Mouse (Mus musculus) cerebellum, adult 9-10 months (tissue): ENCODE measurements around the gene Fgr.

Source experiments
- DNase-seq: peaks from one replicate; pipeline ENCODE4 v3.0.0; 2022

Gene Fgr

DNA sequence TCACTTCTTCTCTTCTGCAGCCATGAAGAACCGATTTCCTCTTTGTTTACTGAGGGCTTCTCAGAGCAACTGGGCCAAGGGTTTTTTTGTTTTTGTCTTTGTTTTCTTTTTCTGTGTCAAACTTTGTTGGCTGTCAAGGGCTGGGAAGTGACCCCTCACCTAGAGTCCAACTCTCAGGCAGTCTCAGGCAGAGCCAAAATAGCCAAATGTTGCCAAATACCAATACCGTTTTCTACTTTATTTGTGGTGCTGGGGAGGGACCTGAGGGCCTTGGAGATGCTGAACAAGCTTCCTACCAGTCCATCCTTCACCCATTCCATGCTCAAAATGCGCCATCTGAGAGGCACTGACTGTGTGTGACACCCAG lies 14.2 kb upstream of the Fgr start:
- DNase-seq: no peak

DNA sequence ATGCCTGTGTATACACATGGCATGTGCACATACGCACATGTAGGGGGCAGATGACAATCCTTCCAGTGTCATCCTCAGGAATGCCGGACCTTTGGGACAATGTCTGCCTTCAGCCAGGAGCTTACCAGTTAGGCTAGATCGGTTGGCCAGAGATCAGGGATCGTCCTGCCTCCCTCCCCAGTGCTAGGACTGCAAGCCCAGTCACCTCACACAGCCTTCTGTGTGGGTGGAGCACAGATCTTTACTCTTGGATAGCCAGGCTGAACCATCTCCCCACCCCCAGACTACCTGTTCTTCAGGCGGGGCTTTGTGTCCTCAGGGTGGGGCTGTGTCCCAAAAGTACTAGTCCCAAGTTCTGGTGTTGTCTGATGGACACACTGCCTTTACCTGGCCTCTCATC lies 13.6 kb upstream of the Fgr start:
- no peak for DNase-seq

DNA sequence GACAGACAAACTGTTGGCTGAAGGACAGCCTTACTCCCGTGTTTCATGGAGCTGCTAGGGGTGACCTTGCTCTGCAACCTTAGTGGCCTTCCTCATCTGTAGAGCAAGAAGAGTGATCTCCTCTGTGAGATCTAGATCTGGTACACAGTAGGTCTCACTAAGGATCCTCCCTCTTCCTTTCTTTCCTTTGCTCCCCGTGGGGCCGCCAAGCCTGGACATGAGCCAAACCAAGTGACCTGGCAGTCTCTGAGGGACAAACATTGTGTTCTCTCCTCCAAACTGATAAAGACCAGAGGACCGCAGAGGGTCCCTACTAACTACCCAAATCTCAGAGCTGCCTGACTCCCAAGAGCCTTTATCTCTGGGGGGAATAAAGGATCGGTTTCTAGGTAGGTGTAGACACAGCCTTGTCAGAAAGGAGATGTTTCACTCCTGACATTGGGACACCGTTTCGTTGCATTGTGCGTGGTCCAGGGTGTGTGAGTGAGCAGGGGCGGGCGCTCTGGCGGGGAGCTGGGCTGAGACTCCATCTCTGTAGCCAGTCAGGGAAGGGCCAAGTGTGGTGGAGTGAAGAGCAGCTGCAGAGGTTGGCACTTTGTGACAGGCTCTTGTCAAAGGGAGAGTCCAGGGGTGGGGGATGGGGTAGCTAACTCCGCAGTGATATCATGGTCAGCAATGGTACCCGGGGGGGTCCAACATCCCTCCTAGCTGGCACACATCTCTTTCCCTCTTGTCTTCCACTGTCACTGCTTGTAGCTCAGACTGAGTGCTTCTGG lies 12.8 kb upstream of the Fgr start:
- no peak for DNase-seq

DNA sequence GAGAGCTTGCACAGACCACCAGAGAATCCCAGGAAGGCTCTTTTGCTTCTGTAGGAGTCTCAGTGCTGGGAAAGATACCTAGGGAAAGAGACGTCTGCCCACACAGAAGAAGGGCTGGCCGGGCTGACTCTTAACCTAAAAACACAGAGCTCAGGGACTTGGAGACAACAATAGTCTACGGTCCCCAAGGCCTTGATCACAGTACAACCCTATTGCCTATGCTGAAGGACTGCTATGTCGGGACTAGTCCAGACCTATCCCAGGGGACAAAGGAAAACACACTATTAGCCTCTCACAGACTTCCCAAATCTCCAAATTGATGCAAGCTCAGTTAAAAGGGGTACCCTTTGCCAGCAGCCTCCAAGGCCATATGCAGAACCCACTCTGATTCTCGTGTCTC lies 12.0 kb upstream of the Fgr start:
- DNase-seq: no peak

DNA sequence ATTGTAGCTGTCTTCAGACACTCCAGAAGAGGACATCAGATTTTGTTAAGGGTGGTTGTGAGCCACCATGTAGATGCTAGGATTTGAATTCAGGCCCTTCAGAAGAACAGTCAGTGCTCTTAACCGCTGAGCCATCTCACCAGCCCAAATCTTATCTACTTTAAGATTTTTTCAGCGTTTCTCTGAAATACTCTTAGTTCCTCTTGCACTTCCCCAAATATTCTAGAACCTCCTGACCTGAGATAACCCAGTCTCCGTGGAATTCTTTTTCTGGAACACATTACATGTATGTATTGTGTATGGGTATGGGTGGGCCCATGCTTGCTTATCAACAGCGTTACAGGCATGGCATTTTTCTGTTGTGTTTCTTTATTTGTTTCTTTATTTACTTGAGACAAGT lies 11.3 kb upstream of the Fgr start:
- no peak for DNase-seq

DNA sequence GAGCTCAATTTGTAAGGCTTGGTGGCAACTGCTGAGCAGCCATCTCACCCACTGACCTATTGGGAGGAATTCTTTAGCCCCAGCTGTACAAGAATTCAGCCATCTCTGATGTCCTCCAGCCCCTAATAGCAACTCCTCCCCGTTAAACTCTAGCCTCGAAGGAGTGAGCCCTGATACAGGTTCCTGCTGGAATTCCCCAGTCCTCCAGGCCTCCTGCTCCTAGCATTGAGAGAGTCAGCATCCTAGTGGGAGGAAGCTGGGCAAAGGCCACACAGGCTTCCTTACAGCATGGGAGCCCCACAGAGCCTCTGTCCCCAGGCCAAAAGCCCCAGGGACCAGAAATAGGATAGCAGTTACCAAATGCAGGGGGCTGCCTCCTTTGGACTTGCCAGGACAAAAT lies 10.5 kb upstream of the Fgr start:
- no peak for DNase-seq

DNA sequence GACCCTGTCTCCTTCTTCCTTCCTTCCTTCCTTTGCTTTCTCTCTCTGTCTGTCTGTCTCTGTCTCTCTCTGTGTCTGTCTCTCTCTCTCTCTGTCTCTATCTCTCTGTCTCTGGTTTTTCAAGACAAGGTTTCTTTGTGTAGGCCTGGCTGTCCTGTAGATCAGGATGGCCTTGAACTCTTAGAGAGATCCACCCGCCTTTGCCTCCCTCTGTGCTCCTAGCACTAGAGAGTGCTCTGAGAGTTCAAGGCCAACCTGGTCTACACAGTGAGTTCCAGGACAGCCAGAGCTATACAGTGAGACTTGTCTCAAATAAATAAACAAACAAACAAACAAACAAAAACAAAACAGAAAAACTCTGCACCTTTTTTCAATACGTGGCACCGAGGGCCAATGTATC lies 9.8 kb upstream of the Fgr start:
- no peak for DNase-seq

DNA sequence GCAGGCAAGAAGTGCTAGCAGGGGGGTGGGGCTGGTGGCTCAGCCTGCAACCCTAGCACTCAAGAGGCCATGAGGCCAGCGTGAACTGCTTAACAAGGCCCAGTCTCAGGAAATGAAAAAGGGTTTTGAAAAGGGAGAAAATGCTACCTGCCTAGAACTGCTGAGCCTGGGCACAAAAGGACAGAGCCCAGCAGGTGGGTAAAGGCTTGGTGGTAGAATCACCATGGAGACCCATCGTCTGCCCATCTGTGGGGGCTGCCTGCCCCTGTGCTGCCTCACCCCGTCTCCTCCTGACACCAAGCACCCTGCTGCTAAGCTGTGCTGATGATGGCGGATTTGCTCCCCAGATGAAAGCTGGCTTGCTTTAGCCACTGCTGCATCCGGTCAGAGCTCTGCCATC lies 9.4 kb upstream of the Fgr start:
- no peak for DNase-seq

DNA sequence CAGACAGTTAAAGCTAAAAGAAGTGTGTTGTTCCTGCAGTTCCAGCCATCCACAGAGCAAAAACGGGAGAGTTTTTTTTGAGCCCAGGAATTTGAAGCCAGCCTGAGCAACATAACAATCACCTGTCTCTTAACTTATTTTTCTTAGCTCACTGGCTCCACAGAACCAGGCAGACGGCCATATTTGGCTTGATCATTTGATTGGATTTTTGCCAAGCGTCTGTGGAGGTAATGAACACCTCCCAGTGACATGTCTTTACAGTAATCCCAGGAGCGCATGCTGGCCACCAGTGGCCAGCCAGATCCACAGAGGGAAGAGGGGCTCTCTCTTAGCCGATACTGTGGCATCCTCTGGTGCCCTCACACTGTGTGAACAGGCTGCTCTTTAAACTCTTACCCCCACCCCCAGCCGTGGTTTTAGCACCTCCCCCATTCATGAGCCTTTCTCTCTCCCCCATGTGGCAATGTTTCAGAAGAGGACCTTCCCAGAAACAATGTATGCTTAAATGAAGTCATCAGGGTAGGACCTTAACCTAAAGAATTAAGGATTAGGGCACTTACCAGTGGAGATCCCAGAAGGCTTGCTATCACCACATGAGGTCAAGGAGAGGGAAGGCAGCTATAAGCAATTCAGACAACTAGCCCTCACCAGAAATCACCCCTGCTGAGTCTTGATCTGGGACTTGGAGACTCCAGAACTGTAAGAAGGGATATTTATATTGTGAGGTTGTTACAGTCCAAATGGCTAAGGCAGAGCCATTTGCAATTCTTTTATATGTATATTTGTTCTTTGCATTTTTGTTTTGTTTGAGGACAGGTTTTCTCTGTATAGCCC lies 5.6 kb upstream of the Fgr start:
- DNase-seq: no peak

DNA sequence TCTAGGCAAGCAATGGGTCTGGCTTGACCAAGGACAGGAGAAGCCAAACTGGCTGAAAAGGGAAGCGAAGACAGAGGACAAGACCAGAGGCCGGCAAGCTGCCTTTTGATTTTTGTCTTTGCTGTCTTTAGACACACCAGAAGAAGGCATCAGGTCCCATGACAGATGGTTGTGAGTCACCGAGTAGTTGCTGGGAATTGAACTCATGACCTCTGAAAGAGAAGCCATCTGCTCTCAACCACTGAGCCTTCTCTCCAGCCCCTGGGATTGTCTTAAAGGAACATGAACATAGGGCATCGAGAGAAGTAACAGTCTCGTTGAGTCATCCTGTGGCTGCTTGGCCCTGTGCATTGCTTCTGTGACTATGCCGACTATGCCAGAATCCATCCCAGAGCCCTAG lies 2.3 kb upstream of the Fgr start:
- DNase-seq: no peak

DNA sequence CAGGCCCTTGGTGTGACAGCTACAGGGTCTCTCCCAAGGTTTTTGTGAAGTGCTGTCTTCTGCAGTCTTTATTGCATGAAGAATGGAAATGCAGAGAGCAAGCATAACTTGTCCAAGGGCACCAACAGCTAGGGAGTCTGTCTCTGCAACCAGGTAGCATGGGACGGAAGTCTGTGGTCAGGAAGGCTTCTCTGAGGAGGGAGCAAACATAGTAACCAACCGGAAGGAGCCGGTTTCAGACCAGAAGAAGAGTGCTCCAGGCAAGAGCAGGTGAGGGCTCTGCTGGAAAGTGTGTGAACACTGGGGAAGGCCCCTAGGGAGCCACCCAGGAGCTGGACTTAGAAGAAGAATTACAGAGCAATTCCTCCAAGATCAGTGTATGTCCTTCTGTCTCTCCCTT lies 1.8 kb upstream of the Fgr start:
- no peak for DNase-seq

DNA sequence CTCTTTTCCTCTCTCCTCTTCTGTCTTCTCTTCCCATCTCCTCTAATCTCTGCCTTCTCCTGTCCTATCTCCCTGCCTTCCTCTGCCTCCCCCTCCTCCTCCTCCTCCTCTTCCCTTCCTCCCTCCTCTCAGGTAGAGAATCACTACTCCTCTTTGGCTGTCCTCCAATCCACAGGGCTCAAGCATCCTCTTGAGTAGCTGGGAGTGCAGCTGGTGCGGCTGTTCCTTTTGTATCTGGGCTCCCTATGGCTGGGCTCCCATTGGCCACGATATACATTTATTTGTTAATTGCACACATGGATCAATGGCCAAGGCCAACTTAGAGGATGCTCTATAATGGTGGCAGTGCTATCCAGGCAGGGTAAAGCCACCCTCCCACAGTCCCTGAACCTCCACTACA lies 1.3 kb upstream of the Fgr start:
- no peak for DNase-seq

DNA sequence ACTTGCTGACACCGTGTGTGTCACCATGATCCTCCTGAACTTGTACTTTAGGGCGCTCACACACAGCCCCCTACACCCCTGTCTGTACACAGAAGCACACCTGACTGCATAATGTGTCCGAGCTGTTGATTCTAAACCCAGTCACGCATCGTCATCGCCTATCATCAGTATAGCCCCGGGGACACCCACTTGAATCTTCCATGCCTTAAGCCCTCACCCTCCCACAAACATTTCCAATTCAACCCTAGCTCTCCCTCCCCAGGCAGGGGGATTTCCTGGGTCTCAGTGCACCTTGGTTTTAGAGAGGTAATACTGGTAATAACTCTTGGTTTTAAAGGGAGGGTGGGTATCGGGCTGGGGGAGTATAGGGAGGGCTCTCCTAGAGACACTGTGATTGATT lies 709 bp upstream of the Fgr start:
- DNase-seq: no peak

DNA sequence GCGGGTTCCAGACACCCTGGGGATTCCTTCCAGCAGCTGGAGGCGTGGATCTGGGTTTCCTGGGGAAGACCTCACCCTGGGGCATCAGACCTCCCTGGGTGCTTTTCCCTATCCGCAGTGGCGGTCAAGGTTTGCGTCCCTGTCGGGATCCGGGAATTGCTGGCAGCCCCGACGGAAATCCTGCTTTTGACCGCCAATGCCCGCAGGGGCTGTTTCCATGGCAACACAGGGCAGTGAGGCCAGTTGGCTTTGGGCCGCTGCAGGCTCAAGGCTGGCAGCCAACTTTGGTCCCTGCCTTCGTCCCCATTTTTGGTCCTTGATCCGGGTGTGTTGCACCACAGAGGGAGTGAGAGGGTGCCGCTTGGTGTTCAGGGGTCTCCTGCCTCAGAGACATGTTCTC lies 1.0 kb downstream of the Fgr start:
- peak; percentile 81 for DNase-seq

DNA sequence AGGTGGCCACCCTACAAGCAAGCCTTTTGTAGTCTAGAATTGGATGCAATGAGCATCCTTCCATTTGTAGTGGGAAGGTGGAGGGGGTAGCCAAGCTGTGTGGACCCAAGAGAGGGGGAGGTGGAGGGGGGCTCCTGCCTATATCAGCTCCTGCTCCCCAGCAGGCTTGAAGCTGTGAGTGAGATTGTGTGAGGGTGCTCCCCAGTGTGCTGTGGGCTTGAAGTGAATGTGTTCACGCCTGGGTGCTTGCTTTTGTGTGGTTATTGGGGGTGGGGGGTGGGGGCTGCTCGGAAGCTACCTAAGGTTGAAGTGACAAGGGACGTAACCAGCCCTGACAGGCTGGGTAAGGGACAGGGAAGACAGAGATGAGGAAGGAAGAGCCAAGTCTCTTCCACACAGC lies 1.9 kb downstream of the Fgr start:
- no peak for DNase-seq

DNA sequence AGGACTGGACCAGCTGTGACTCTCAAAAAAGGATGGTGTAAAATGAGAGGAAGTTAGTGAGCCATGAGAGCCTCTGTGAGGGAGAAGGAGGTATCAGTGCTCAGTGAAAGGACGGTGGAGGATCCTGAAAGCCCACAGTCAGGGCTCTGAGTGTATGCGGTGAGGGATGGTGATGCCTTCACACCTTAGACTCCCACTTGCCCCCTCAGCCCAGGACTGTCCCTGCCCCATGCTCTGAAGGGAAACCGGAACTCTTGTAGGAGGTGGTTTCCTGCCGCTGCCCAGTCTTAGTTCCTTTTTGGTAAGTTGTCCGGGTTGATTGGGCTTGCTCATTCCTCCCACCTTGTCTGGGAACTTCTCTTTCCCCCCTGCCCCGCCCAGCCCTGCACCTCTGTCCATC lies 2.8 kb downstream of the Fgr start:
- DNase-seq: no peak

DNA sequence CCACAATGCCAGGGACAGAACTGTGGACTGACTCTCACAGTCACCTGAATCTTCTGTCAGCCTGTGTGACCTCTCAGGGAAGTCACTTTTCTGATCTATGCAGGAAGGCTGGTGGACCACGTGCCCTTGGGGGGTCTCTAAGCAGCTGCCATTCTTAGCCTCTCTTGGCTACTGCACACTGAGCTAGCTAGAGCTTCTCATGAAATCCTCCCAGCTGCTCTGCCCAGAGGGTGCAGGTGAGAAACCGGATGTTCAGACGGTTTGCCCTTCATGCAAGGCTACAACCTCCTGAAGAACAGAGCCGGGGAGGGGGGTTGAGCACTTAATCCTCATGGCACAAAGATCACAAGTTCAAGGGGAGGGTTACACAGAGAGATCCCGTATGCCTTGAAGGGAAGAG lies 3.7 kb downstream of the Fgr start:
- no peak for DNase-seq

DNA sequence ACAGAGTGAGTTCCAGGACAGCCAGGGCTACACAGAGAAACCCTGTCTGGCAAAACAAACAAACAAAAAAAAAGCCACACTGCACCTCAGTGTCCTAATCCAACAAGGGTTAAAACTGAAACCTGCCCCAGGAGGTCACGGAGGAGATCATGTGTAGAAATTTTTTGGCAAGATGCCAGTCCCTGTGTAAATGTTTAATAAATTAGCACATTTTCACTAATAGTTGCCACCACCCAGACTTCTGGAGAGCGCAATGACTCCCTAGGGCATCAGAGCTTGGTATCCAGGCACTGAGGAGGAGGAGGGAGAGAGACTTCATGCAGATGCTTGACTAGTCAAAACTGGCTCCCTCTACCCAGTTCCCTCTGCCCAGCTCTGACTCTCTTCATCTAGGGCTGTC lies 5.3 kb downstream of the Fgr start:
- DNase-seq: no peak

DNA sequence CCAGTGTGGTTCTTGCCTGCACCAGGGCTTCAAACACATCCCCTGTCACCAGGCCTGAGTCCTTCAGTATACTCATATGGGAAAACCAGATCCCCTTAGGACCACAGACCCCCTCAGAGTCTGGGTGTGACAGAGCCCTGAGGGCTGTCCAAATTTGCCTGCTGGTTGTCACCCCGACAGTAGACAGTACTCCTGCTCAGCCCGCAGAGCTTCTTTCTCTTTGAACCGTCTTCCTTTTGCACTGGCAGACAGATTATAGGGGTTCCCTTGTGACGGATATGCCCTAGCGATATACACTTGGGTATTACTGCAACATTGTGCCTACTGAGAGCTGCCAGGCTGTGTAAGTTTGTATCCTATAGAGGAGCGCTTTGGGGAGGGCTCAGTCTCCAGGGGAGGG lies 7.7 kb downstream of the Fgr start:
- DNase-seq: no peak

DNA sequence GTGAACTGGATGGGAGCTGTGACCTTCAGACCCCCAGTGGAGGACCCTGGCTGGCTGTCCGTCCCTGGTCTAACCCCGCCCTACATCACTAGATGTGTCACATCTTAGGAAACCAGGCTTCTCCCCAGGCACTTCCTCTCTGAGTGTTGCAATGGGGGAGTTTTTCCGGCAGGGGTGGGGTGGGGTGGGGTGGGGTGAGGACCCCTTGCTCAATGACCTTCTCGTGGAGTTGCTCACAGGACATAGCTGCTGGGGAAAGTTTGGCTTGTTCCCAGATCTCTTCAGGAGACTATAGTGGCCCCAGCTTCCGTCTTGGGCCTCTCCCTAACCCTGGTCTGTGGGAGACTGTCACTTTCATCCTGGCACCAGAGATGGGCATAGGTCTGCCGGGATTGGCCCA lies 9.1 kb downstream of the Fgr start:
- DNase-seq: no peak

DNA sequence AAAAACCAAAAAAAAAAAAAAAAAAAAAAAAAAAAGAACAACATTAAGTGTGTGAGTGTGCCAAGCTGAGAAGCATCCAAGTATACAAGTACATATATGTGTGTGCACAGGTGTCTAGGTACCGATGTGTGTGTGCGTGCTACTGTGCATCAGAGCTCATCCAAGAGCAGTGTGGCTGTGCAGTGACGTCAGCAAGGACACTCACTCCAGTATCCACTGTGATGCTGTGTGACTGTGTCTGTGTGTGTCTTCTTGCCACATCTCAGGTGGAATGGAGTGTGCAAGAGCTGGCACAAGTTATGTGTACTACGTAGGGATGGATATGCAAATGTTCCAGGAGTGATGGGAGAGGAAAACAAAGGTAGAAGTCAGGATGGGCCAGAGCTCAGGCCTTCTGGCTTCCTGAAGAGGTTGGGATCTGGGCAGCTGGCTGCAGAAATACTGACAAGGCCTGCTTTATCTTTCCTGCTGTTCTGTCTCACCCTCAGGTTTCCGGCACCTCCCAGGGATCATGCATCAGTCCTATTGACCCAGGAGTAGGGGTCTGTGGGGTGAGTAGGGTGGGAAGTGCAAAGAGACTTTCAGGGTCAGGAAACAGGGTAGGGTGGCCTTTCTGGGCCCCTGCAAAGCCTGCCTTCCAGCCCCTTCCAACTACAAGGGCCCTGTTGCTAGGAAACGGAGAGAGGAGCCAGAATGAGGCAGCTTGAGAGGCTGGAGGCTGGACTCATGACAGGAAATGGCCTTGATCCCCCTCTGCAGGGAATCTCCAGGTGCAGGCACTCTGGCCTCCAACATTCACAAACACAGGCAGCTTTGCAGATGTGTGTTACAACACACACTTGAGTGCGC lies 10.0 kb downstream of the Fgr start:
- DNase-seq: no peak

DNA sequence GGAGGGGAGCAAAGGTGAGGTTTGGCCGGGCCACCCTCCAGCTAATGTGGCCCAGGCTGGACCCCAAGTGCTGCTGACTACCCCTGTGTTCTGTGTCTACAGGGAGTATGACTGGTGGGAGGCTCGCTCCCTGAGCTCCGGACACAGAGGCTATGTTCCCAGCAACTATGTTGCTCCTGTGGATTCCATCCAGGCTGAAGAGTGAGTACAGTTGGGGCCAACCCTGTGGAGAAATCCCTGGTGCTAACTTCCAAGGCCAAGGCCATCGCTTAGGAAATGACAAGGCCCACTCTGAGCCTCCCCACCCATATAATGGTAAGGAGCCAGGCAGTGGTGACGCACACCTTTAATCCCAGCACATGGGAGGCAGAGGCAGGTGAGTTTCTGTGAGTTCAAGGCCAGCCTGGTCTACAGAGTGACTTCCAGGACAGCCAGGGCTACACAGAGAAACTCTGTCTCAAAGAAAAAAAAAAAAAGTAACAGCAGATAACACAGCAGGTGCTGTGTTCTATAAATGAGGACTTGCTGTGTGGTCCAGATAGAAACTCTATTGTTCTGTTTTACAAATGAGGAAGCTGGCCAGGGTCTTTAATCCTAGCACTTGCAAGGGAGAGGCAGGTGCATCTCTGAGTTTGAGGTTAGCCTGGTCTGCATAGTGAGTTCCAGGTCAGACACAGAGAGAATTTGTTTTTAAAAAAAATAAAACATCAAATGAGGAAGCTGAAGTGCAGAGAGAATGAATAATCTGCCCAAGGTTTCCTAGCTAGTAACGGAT lies 14.9 kb downstream of the Fgr start:
- no peak for DNase-seq

DNA sequence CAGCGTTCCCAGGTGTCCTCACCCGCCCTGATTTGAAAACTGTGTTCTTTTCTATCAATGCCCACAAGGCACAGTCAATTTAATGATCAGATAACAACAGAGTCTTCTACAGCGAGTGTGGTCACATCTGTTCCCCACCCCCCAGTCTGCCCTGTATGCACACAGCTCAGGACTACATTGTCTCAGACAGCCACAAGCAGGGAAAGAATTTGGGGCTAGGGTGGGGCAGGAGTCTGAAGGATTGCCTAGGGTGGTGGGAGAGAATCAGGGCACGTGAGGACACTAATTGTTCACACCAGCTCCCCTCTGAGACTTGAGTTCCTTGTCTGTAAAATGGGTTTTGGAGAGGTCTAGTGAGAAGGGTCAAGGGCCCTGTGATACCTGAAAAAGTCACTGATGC lies 19.7 kb downstream of the Fgr start:
- DNase-seq: no peak
